Mouse (Mus musculus) myocyte (in vitro differentiated cells): ENCODE results near the gene Epb41l1. TPM values are rescaled to one million over a fixed set of nuclear protein-coding genes. Genes with fewer than 3 reads are reported as not detected.
A peak's percentile ranks its signal among the peaks of the same experiment; 100 is the strongest.

ENCODE experiments used
- H3K27me3 ChIP-seq: one replicate; pipeline ENCODE4 v1.6.1; 2011; ENCODE audit not compliant: control insufficient read depth, insufficient read depth, insufficient read length
- H3K36me3 ChIP-seq: one replicate; pipeline ENCODE4 v1.6.1; 2011; ENCODE audit not compliant: control insufficient read depth, insufficient read depth
- H3K4me2 ChIP-seq: one replicate; pipeline ENCODE4 v1.6.1; 2011; ENCODE audit warnings: low read depth, control low read depth
- H3K4me3 ChIP-seq: one replicate; pipeline ENCODE4 v1.5.1; 2011; ENCODE audit warnings: mild to moderate bottlenecking, control low read depth, moderate library complexity
- H3K79me2 ChIP-seq: one replicate; pipeline ENCODE4 v1.6.1; 2011; ENCODE audit not compliant: control insufficient read depth, insufficient read depth
- H3ac ChIP-seq: one replicate; pipeline ENCODE4 v1.6.1; 2011; ENCODE audit not compliant: control insufficient read depth, insufficient read length
- CEBPB ChIP-seq: IDR thresholded peaks from 2 replicates; pipeline ENCODE4 v1.6.1; 2011; ENCODE audit warnings: mild to moderate bottlenecking, moderate library complexity; ENCODE audit not compliant: poor library complexity, insufficient read depth, severe bottlenecking
- E2F4 ChIP-seq: IDR thresholded peaks from one replicate; pipeline ENCODE4 v1.6.1; 2011; ENCODE audit warnings: mild to moderate bottlenecking, control low read depth, moderate library complexity; ENCODE audit not compliant: insufficient read depth
- MAX ChIP-seq: IDR thresholded peaks from one replicate; pipeline ENCODE4 v1.6.1; 2011; ENCODE audit warnings: low read depth, mild to moderate bottlenecking, control low read depth
- MYOD1 ChIP-seq, 3 experiments: IDR thresholded peaks; one replicate each; pipeline ENCODE4 v1.6.1; 2011; ENCODE audit warnings: control low read depth in 2 of 3, low read depth in 2 of 3, mild to moderate bottlenecking in 2 of 3, moderate library complexity in 1 of 3; ENCODE audit not compliant: insufficient read length in 2 of 3, control insufficient read depth in 1 of 3
- MYOG ChIP-seq, 3 experiments: IDR thresholded peaks; one replicate each; pipeline ENCODE4 v1.6.1; 2011; ENCODE audit warnings: control low read depth in 2 of 3, low read depth in 2 of 3, mild to moderate bottlenecking in 2 of 3; ENCODE audit not compliant: insufficient read length in 2 of 3, control insufficient read depth in 1 of 3, insufficient read depth in 1 of 3
- POLR2A ChIP-seq: IDR thresholded peaks from one replicate; pipeline ENCODE4 v1.6.1; 2011; ENCODE audit warnings: low read depth, mild to moderate bottlenecking, control low read depth, moderate library complexity; ENCODE audit not compliant: insufficient read length
- POLR2AphosphoS2 ChIP-seq: IDR thresholded peaks from one replicate; pipeline ENCODE4 v1.6.1; 2011; ENCODE audit warnings: low read depth, control low read depth; ENCODE audit not compliant: insufficient read length
- REST ChIP-seq: IDR thresholded peaks from one replicate; pipeline ENCODE4 v1.6.1; 2011; ENCODE audit warnings: mild to moderate bottlenecking, control low read depth, moderate library complexity; ENCODE audit not compliant: insufficient read depth, insufficient read length
- SRF ChIP-seq: IDR thresholded peaks from one replicate; pipeline ENCODE4 v1.6.1; 2011; ENCODE audit warnings: low read depth; ENCODE audit not compliant: control insufficient read depth, insufficient read length
- TCF12 ChIP-seq: IDR thresholded peaks from one replicate; pipeline ENCODE4 v1.6.1; 2011; ENCODE audit warnings: mild to moderate bottlenecking, control low read depth; ENCODE audit not compliant: poor library complexity, insufficient read depth, severe bottlenecking
- TCF3 ChIP-seq: IDR thresholded peaks from one replicate; pipeline ENCODE4 v1.6.1; 2011; ENCODE audit warnings: low read depth, control low read depth; ENCODE audit not compliant: insufficient read length
- USF1 ChIP-seq: IDR thresholded peaks from one replicate; pipeline ENCODE4 v1.6.1; 2011; ENCODE audit warnings: low read depth, mild to moderate bottlenecking, control low read depth, moderate library complexity
- polyA plus RNA-seq: library from polyadenylated mRNA; unstranded; fragments of >200 nt; fragmentation: generic; extraction: Trizol; gene quantifications from one replicate; pipeline ENCODE4 v1.2.1, GENCODE M21; 2012; ENCODE audit warnings: missing spikeins

The Epb41l1 gene
- polyA plus RNA-seq, 1 experiment = 16.9 TPM

- H3K27me3 ChIP-seq = no peaks in the 10 kb centered on the region
- peak overlapping the region; percentile 43 for H3K4me3 ChIP-seq
- H3K36me3 ChIP-seq = no peaks in the 10 kb centered on the region
- H3ac ChIP-seq = peak overlapping the region; percentile 91
- H3K79me2 ChIP-seq = peaks cover 19% of the 10 kb centered on the region
- peak overlapping the region; percentile 94 for H3K4me2 ChIP-seq
- no peak for TF ChIP-seq TCF12
- peak; percentile 74 for TF ChIP-seq POLR2A
- peak; percentile 49 for TF ChIP-seq POLR2AphosphoS2
Observed at GRCm38 (mm10) chr2:156475285-156476110, 54.8 kb downstream of the Epb41l1 start.

- Histone ChIP-seq H3K27me3 (no peaks in the 10 kb centered on the region), H3K36me3 (no peaks in the 10 kb centered on the region), H3K79me2 (peaks cover 26% of the 10 kb centered on the region), H3ac (peak overlapping the region; percentile 91), H3K4me3 (peak overlapping the region; percentile 43), H3K4me2 (peak overlapping the region; percentile 93)
- no peak for TF ChIP-seq TCF3
- TF ChIP-seq MYOG (IDR thresholded peaks at IDR 0.05; ENCODE audit: control insufficient read depth in 1 of 3, insufficient read depth in 1 of 3, insufficient read length in 2 of 3, low read depth in 2 of 3) = no peak
- no peak for TF ChIP-seq POLR2AphosphoS2
- TF ChIP-seq REST = no peak
- no peak for TF ChIP-seq POLR2A
- TF ChIP-seq MAX = no peak
- no peak for TF ChIP-seq CEBPB
- no peak for TF ChIP-seq TCF12
- TF ChIP-seq E2F4 = no peak
- no peak for TF ChIP-seq USF1
- no peak for TF ChIP-seq MYOD1 (IDR thresholded peaks at IDR 0.05; ENCODE audit: control insufficient read depth in 1 of 3, insufficient read length in 2 of 3, low read depth in 2 of 3)
- TF ChIP-seq SRF = no peak
Observed at GRCm38 (mm10) chr2:156476111-156476747, 55.5 kb downstream of the Epb41l1 start.

GRCm38 (mm10) chr2:156476748-156477151 lies 56.0 kb downstream of the Epb41l1 start:
- no peaks in the 10 kb centered on the region for H3K36me3 ChIP-seq
- peak overlapping the region; percentile 93 for H3K4me2 ChIP-seq
- peaks cover 26% of the 10 kb centered on the region for H3K79me2 ChIP-seq
- H3ac ChIP-seq = no peak overlapping the region
- peak overlapping the region; percentile 43 for H3K4me3 ChIP-seq
- H3K27me3 ChIP-seq = no peaks in the 10 kb centered on the region
- TF ChIP-seq E2F4 (no peak), CEBPB (no peak), SRF (no peak), POLR2A (no peak), MYOG (IDR thresholded peaks at IDR 0.05; ENCODE audit: control insufficient read depth in 1 of 3, insufficient read depth in 1 of 3, insufficient read length in 2 of 3, low read depth in 2 of 3) (no peak), REST (no peak), USF1 (no peak), TCF3 (no peak), MAX (no peak), MYOD1 (IDR thresholded peaks at IDR 0.05; ENCODE audit: control insufficient read depth in 1 of 3, insufficient read length in 2 of 3, low read depth in 2 of 3) (no peak), TCF12 (no peak), POLR2AphosphoS2 (no peak)

GRCm38 (mm10) chr2:156478046-156478690 lies 57.5 kb downstream of the Epb41l1 start:
- TF ChIP-seq POLR2AphosphoS2 (no peak), MAX (no peak), REST (no peak), E2F4 (no peak), USF1 (no peak), MYOG (IDR thresholded peaks at IDR 0.05; ENCODE audit: control insufficient read depth in 1 of 3, insufficient read depth in 1 of 3, insufficient read length in 2 of 3, low read depth in 2 of 3) (no peak), TCF3 (no peak), CEBPB (no peak), TCF12 (no peak), MYOD1 (IDR thresholded peaks at IDR 0.05; ENCODE audit: control insufficient read depth in 1 of 3, insufficient read length in 2 of 3, low read depth in 2 of 3) (no peak), SRF (no peak), POLR2A (no peak)
- H3K27me3 ChIP-seq = no peaks in the 10 kb centered on the region
- H3ac ChIP-seq = no peak overlapping the region
- H3K4me3 ChIP-seq = no peak overlapping the region
- peaks cover 26% of the 10 kb centered on the region for H3K79me2 ChIP-seq
- no peaks in the 10 kb centered on the region for H3K36me3 ChIP-seq
- no peak overlapping the region for H3K4me2 ChIP-seq
